Mouse (Mus musculus) adrenal gland, postnatal 14 days (tissue): ENCODE results near the gene Ninj2. TPM values are rescaled to one million over a fixed set of nuclear protein-coding genes. Genes with fewer than 3 reads are reported as not detected.

ENCODE experiments used
- total RNA-seq: library from RNA; stranded (reverse); gene quantifications from 2 replicates; pipeline ENCODE4 v1.2.3, GENCODE M21; 2021

Ninj2 gene
- total RNA-seq, 1 experiment from 2014 or later = not detected

Other genes with a start within 250 kb of the Ninj2 start
- 24.1 and 24.7 TPM in 2 replicates for gene Erc1, start 245.2 kb upstream of the Ninj2 start, total RNA-seq
- gene Rad52, start 190.7 kb upstream of the Ninj2 start, total RNA-seq = 14.2 and 15.3 TPM in 2 replicates
- 183 and 192 TPM in 2 replicates for gene Wnk1, start 54.7 kb upstream of the Ninj2 start, total RNA-seq
- gene D330020A13Rik, start 201.0 kb downstream of the Ninj2 start, total RNA-seq = not detected in 2 replicates
- gene B4galnt3, start 201.2 kb downstream of the Ninj2 start, total RNA-seq = 5.4 and 5.6 TPM in 2 replicates